Mouse (Mus musculus) MEL-GATA-1-ER (cell line): Measurements from ENCODE around the gene Olfr492.

ENCODE experiments used
- DNase-seq: peaks from one replicate; pipeline ENCODE4 v3.0.0-alpha.2; 2012; ENCODE audit warnings: low read depth; ENCODE audit errors: extremely low read depth

Gene Olfr492

GRCm38 (mm10) chr7:108323574-108323973, at the start of gene Olfr492:
Gene Olfr492 (minus strand): TSS chr7:108323674.
- DNase-seq, result no peak

GRCm38 (mm10) chr7:108365035-108365434, 41.6 kb upstream of the Olfr492 start, which contains the start of gene Olfr494:
Gene Olfr494 (plus strand): TSS chr7:108365335.
- DNase-seq, result no peak

GRCm38 (mm10) chr7:108346879-108347278, 23.4 kb upstream of the Olfr492 start, which contains the start of gene Olfr493:
Gene Olfr493 (minus strand): TSS chr7:108346979.
- DNase-seq, result no peak

- DNase-seq, result no peak
Measured at GRCm38 (mm10) chr7:108313151-108313550, 10.3 kb downstream of the Olfr492 start, which contains the start of gene Olfr491. Gene Olfr491 (plus strand): TSS chr7:108313451.

GRCm38 (mm10) chr7:108288834-108289233, 34.6 kb downstream of the Olfr492 start, which contains the start of gene Olfr490:
Gene Olfr490 (minus strand): TSS chr7:108288934.
- no peak for DNase-seq
